Mouse (Mus musculus) stomach, embryonic 15.5 days (tissue): ENCODE measurements around the gene Nsf. TPM values are rescaled to one million over a fixed set of nuclear protein-coding genes. Genes with fewer than 3 reads are reported as not detected.

Experiments used
- ATAC-seq: fragments of 200-750 bp; cut with Nextera tagmentation; 2 replicates; pipeline ENCODE4 v1.8.0; 2017; ENCODE audit warnings: low read depth, moderate number of reproducible peaks, moderate TSS enrichment; ENCODE audit not compliant: insufficient read depth, low FRiP score
- H3K27ac ChIP-seq: fragments of 300-500 bp; sonication (generic); 2 replicates; pipeline ENCODE4 v1.5.1; 2015; ENCODE audit warnings: mild to moderate bottlenecking, inconsistent platforms
- H3K27me3 ChIP-seq: fragments of 300-500 bp; sonication (generic); replicated peaks from 2 replicates; pipeline ENCODE4 v1.6.1; 2015; ENCODE audit warnings: inconsistent platforms
- H3K36me3 ChIP-seq: fragments of 300-500 bp; sonication (generic); 2 replicates; pipeline ENCODE4 v1.6.1; 2015; ENCODE audit warnings: inconsistent platforms
- H3K4me1 ChIP-seq: fragments of 300-500 bp; sonication (generic); 2 replicates; pipeline ENCODE4 v1.6.1; 2015; ENCODE audit warnings: inconsistent platforms
- H3K4me2 ChIP-seq: fragments of 300-500 bp; sonication (generic); 2 replicates; pipeline ENCODE4 v1.6.1; 2015; ENCODE audit warnings: mild to moderate bottlenecking, inconsistent platforms
- H3K4me3 ChIP-seq: fragments of 300-500 bp; sonication (generic); replicated peaks from 2 replicates; pipeline ENCODE4 v1.5.1; 2015; ENCODE audit warnings: inconsistent platforms
- H3K9ac ChIP-seq: fragments of 300-500 bp; sonication (generic); 2 replicates; pipeline ENCODE4 v1.6.1; 2015; ENCODE audit warnings: inconsistent platforms
- H3K9me3 ChIP-seq: fragments of 300-500 bp; sonication (generic); 2 replicates; pipeline ENCODE4 v1.6.1; 2016; ENCODE audit warnings: inconsistent platforms
- WGBS: fragments of 180-500 bp; shearing (Covaris S2); methylation state at CpG from one replicate; pipeline ENCODE4 v1.1.7; 2015; 5-methylcytosine and 5-hydroxymethylcytosine counted together
- polyA plus RNA-seq: library from polyadenylated mRNA; unstranded; fragments of >200 nt; fragmentation: Nextera tagmentation; extraction: Ambion mirVana; gene quantifications from 2 replicates; pipeline ENCODE4 v1.2.1, GENCODE M21; 2015

Nsf gene
- polyA plus RNA-seq, 1 experiment from 2014 or later: 45.8 TPM

DNA sequence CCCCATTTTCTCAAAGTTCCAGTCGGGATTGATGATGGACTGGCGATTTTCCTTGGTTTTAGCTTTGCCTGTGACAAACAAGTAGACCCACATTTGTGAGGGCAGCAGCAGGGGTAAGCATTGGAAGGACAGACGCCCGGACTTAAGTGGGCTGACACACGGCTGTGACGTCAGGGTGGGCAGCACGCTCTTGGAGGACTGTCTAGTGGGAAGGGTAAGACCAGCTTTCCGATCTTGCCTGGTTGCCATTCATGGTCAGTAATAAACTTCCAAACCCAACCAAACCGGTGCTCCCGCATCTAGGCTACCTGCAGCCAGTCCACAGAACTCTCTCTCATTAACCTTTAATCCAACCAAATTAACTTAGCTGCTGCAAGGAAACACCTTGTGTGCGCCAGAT, 43.3 kb downstream of the Nsf start:
- peaks cover 9% of the 10 kb centered on the region; the same call in 1 of the 2 replicates for H3K36me3 ChIP-seq
- ATAC-seq: no peak
- no peak overlapping the region for H3K4me3 ChIP-seq
- no peaks in the 10 kb centered on the region for H3K27me3 ChIP-seq
- H3K4me1 ChIP-seq: no peaks in the 10 kb centered on the region
- no peaks in the 10 kb centered on the region for H3K9me3 ChIP-seq
- H3K4me2 ChIP-seq: no peak overlapping the region
- WGBS: 92% methylated on average over 11 of the region's 11 CpGs
- no peak overlapping the region for H3K27ac ChIP-seq
- H3K9ac ChIP-seq: no peak overlapping the region

DNA sequence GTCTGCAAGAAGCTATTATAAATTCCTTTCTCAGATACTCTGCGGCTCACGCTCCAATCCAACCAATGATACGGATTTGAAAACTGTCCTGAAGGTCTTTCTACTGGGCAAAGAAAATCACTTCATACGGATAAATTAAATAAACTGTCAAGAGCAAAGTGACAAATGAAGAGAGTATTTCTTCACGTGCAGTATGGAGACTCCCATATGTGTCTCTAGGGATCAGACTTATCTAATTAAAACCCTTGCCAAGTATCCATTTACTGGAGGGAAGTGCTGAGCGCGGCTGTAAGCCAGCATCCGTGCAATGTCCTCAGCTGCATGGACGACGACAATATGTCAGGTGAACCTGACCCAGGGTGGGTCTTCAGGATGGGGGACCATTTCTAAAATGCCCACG, 44.0 kb downstream of the Nsf start:
- no peak overlapping the region for H3K9ac ChIP-seq

DNA sequence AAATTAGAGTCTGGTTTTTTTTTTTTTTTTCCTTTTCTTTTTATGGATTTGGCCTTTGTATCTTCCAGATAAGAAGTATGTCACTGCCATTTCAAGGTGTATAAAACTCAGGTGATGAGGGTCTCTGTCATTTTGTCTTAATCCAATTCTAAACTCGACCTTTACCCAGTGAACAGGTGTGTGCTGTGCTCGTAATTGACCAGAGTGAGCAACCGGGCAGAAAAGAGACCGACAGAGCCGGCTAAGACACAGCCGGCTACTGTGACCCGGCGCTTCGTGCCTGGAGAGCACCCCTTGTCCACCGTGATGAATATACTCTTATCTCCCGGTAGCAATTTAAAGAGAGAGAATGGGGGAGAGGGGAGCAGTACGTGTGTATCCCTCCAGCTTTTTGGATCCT, 44.5 kb downstream of the Nsf start:
- ATAC-seq: no peak
- Histone ChIP-seq H3K9ac (no peak overlapping the region), H3K9me3 (no peaks in the 10 kb centered on the region), H3K36me3 (peaks cover 9% of the 10 kb centered on the region; the same call in 1 of the 2 replicates), H3K27me3 (no peaks in the 10 kb centered on the region), H3K4me1 (no peaks in the 10 kb centered on the region), H3K4me2 (no peak overlapping the region), H3K27ac (no peak overlapping the region), H3K4me3 (no peak overlapping the region)
- 67% methylated on average over 12 of the region's 12 CpGs for WGBS

More for the DNA sequence above, 44.0 kb downstream of the Nsf start:
- H3K9me3 ChIP-seq: no peaks in the 10 kb centered on the region
- peaks cover 9% of the 10 kb centered on the region; the same call in 1 of the 2 replicates for H3K36me3 ChIP-seq
- H3K4me3 ChIP-seq: no peak overlapping the region
- no peaks in the 10 kb centered on the region for H3K27me3 ChIP-seq
- no peaks in the 10 kb centered on the region for H3K4me1 ChIP-seq
- ATAC-seq: no peak
- WGBS: 71% methylated on average over 11 of the region's 11 CpGs
- H3K4me2 ChIP-seq: no peak overlapping the region
- H3K27ac ChIP-seq: no peak overlapping the region

DNA sequence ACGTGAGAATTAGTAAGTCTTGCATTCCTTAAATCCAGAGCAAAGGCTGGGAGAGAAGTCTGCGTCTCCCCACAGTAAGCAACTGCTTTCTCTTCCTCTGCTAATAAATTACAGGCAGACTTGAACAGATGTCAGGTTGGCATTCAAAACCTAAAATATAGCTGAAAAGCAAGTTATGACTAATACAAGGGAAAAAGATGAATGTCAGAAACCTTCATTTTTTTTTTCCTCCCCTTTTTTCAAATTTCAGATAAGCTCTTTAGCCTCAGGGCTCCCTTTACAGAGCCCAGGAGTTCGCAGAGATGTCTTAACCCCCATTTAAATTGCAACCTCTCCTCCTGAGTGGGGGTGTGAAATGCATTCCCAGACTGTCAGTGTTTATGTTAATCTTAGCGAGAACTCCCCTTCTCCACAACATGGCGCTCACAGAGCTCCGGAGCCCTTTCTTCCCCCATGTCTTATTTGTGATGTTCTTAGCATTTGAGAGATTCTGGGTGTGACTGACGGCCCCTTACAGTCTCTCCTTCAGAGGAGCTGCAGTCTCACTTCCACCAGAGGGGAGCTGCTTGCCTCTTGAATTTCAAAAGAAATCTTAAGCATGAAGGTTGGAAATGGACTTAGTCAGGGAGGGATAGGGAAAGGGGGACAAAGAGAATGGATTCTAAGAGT, 47.7 kb downstream of the Nsf start:
- Histone ChIP-seq H3K27ac (no peak overlapping the region), H3K9ac (no peak overlapping the region), H3K9me3 (no peaks in the 10 kb centered on the region), H3K4me3 (no peak overlapping the region), H3K27me3 (no peaks in the 10 kb centered on the region), H3K4me2 (no peak overlapping the region), H3K4me1 (no peaks in the 10 kb centered on the region), H3K36me3 (peaks cover 3% of the 10 kb centered on the region; the same call in 1 of the 2 replicates)
- no peak for ATAC-seq
- 48% methylated on average over 7 of the region's 7 CpGs for WGBS

DNA sequence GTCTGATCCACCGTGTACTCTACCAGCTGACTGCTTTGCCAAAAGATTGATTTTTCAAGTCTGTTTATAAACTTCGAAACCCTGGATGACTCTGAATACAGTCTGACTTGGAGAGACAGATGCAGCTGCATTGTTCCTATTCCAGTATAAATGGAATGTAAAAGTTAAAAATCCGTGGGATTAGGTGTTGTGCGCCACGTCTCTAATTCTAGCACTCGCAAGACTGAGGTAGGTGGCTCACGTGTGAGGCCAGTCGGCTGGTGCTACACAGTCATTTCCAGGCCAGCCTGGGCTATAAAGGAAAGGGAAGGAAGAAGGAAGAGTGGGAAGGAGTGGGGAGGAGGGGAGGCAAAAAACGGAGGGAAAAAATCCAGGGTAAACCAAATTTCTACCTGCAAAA, 48.4 kb downstream of the Nsf start:
- Histone ChIP-seq H3K27ac (no peak overlapping the region), H3K4me2 (no peak overlapping the region), H3K4me1 (no peaks in the 10 kb centered on the region), H3K27me3 (no peaks in the 10 kb centered on the region), H3K36me3 (peaks cover 3% of the 10 kb centered on the region; the same call in 1 of the 2 replicates), H3K4me3 (no peak overlapping the region), H3K9ac (no peak overlapping the region), H3K9me3 (no peaks in the 10 kb centered on the region)
- ATAC-seq: no peak
- 57% methylated on average over 9 of the region's 9 CpGs for WGBS

DNA sequence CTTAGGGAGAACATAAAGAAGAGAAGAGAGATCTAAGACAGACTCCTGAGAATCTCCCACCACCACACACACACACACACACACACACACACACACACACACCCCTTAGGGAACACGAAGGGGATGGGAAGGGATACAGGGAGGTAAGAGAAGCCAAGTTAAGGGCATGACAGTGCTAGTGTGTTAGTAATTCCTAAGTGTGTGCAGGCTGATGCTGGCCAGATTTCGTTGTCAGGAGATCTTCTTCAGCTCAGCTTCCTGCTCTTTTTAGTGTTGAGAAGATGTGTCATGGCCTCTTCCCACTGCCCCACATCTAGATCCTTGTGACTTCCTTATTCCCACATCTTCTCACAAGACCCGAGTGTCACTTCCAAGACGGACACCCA, 52.3 kb downstream of the Nsf start:
- no peaks in the 10 kb centered on the region for H3K4me1 ChIP-seq
- H3K9me3 ChIP-seq: no peaks in the 10 kb centered on the region
- H3K27me3 ChIP-seq: no peaks in the 10 kb centered on the region
- H3K9ac ChIP-seq: no peak overlapping the region
- no peak overlapping the region for H3K27ac ChIP-seq
- no peak overlapping the region for H3K4me2 ChIP-seq
- no peak for ATAC-seq
- WGBS: 79% methylated on average over 4 of the region's 4 CpGs
- no peaks in the 10 kb centered on the region for H3K36me3 ChIP-seq
- no peak overlapping the region for H3K4me3 ChIP-seq

DNA sequence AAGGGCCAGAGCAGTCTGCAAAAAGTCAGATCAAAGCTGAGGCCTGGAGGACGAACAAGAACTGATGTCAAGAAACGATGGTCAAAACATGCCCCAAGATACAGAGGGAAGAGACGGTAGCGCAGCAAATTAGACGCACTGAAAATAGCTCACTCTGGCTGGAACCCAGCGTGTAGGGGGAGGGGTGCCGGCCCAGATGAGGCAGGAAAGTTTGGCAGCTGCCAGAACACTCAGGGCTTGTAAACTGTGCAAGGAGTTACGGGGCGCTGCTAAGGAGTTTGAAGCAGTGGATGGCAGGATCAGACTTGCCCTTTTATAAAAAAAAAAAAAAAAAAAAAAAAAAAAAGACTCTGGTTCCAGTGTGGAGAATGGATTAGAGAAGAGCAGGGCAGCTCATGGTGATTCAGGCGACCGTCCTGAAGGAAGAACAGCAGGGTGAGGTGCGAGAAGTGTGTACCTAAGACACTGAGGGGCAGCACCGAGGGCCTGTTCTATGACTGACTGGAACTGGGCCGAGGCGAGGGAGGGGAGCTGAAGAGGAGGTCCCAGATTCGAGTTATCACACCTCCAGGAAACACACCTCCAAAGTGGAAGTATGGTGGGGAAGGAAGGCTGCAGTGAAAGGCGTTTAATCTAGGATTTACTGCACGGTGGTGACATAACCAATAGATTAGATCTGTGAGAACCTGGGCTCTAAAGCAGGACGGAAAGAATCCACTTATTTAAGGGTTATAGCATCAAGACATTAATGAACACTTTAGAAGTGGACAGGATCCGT, 52.9 kb downstream of the Nsf start:
- H3K4me1 ChIP-seq: no peaks in the 10 kb centered on the region
- H3K4me3 ChIP-seq: no peak overlapping the region
- no peak overlapping the region for H3K9ac ChIP-seq
- no peak overlapping the region for H3K27ac ChIP-seq
- H3K27me3 ChIP-seq: no peaks in the 10 kb centered on the region
- no peak overlapping the region for H3K4me2 ChIP-seq
- H3K9me3 ChIP-seq: no peaks in the 10 kb centered on the region
- 61% methylated on average over 20 of the region's 20 CpGs for WGBS
- H3K36me3 ChIP-seq: no peaks in the 10 kb centered on the region
- no peak for ATAC-seq

DNA sequence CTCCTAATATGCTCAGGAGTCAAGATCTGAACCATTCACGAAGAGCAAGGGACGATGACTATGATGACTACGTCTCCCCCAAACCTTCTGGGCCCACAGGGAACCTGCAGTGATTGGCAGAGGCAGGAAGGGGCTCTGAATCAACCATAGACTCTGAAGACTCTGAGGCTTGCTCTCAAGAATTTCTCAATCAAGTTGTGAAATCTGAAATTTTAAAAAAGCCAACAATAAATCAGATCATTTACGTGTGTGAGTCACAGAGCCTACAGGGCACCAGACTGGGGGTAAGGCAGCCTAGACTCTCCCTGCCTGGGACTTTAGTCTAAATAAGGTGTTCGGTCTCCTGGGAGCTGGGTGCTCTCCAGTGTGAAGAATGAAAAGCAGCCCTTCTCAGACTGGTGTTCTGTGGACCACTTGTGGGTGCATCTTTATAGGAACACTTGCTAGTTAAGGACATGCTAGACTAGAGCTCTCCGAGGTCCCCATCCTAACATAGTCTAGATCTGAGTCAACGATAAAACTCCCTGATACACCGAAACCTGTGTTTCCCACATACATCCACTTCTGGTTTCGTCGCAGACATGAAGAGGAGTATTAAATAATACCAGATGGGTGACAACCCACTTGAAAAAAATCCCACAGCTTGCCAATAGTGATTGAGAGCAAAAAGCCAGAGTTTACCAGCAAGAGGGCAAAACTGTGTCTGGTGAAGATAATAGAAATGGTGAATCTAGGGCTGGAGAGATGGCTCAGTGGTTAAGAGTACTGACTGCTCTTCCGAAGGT, 56.7 kb downstream of the Nsf start:
- H3K27ac ChIP-seq: no peak overlapping the region
- 92% methylated on average over 11 of the region's 11 CpGs for WGBS
- no peak for ATAC-seq

DNA sequence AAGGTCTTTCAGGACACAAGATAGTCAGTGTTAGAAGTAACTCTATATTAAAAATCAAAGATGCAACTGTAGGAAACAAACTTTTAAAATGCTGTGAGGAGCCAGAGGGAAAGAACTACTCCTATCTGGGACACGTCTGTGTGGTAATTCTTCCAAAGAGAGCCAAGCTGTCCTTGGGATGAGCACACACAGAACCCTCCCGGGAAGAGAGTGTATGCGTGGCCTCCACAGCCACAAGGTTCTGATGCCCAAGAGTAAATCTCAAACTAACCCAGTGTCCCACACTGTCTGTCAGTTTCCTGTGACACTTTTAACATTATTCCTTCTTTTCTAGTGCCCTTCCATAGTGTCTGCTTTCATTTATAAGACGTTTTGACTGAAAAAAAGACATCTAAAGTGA, 57.8 kb downstream of the Nsf start:
- ATAC-seq: no peak
- no peak overlapping the region for H3K4me2 ChIP-seq
- no peak overlapping the region for H3K4me3 ChIP-seq
- WGBS: 89% methylated on average over 4 of the region's 4 CpGs
- H3K4me1 ChIP-seq: no peaks in the 10 kb centered on the region
- H3K9me3 ChIP-seq: no peaks in the 10 kb centered on the region
- no peaks in the 10 kb centered on the region for H3K27me3 ChIP-seq
- H3K9ac ChIP-seq: no peak overlapping the region
- no peaks in the 10 kb centered on the region for H3K36me3 ChIP-seq
- H3K27ac ChIP-seq: no peak overlapping the region

More for the DNA sequence above, 56.7 kb downstream of the Nsf start:
- Histone ChIP-seq H3K9me3 (no peaks in the 10 kb centered on the region), H3K4me3 (no peak overlapping the region), H3K4me2 (no peak overlapping the region), H3K4me1 (no peaks in the 10 kb centered on the region), H3K9ac (no peak overlapping the region), H3K27me3 (no peaks in the 10 kb centered on the region), H3K36me3 (no peaks in the 10 kb centered on the region)

DNA sequence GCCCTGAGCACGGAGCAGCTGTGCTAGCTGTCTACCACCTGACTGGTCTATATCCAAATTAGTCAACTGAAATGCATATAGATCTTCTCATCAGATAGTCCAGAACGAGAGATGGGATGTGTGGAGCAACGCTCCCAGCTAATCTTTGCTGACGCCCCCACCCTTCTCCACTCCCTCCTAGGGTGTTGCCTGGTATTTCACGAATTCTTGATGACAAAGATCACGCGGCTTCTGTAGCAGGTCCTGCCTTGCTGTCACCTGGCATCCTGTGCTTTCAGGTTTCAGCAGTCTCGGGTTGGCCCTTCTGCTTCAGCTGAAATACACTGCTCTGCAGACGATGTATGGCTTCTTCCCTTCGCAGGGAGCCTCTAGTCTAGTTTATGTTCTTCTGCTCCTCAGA, 61.0 kb downstream of the Nsf start:
- Histone ChIP-seq H3K4me3 (no peak overlapping the region), H3K4me2 (no peak overlapping the region), H3K4me1 (no peaks in the 10 kb centered on the region), H3K9ac (no peak overlapping the region), H3K9me3 (no peaks in the 10 kb centered on the region), H3K27me3 (no peaks in the 10 kb centered on the region), H3K27ac (no peak overlapping the region), H3K36me3 (no peaks in the 10 kb centered on the region)
- 75% methylated on average over 10 of the region's 10 CpGs for WGBS
- no peak for ATAC-seq

DNA sequence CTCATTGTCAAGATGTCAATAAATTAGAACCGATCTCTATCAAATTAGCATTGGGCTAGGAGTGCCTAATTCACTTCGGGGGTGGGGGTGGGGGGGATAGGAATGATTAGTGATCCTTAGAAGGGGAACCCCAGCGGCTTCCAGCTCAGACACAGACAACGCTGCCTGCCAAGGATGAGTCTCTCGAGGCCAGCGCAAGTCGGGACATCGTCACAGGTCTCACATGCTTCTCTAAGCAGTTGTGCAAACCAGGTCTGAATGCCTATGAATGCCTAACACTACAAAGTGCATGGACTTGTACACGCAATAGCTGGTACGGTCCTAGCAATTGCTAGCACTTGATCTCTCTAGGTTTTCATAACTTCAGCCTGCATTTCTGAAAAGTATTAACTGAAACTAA, 62.1 kb downstream of the Nsf start:
- H3K9me3 ChIP-seq: no peaks in the 10 kb centered on the region
- no peak for ATAC-seq
- H3K27ac ChIP-seq: no peak overlapping the region
- WGBS: 87% methylated on average over 10 of the region's 10 CpGs
- H3K4me3 ChIP-seq: no peak overlapping the region
- H3K4me2 ChIP-seq: no peak overlapping the region
- no peak overlapping the region for H3K9ac ChIP-seq
- no peaks in the 10 kb centered on the region for H3K27me3 ChIP-seq
- H3K36me3 ChIP-seq: no peaks in the 10 kb centered on the region
- no peaks in the 10 kb centered on the region for H3K4me1 ChIP-seq
